Mouse (Mus musculus): ENCODE results near the gene Marc2.

DNA sequence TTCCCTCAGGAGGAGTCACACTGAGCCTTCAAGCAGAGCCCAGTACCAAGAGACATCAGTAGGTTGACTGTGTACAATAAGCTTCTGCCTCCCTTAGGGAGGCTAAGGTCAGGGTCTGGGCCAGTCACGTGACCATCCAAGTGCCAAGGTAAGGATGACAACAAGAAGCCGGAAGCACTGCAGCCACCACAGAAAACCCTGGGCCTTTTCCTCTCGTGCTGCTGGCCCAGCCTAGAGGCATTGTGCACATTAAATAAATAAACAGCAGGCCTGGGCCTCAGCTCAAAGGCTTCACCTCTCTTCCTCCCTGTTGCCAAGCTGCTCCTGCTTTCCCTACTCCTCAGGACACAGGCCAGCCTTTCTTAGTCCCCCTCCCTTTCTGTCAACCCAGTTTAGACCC, 14.0 kb upstream of the Marc2 start:
- no peak for TF ChIP-seq CTCF (IDR thresholded peaks at IDR 0.05; ENCODE audit: control insufficient read depth, insufficient read depth, insufficient read length)
- peak; percentile 2 for TF ChIP-seq USF1 (IDR thresholded peaks at IDR 0.05; ENCODE audit: low read depth)
- TF ChIP-seq CEBPB (IDR thresholded peaks at IDR 0.05; ENCODE audit: low read depth), result no peak
- no peak for TF ChIP-seq MYOD1 (IDR thresholded peaks at IDR 0.05; ENCODE audit: control insufficient read depth, insufficient read length, low read depth)

All from C2C12 (cell line).